Mouse (Mus musculus) midbrain, embryonic 12.5 days (tissue): ENCODE results near the gene Apoc2. TPM values are rescaled to one million over a fixed set of nuclear protein-coding genes. Genes with fewer than 3 reads are reported as not detected.

ENCODE experiments used
- polyA plus RNA-seq: library from polyadenylated mRNA; unstranded; fragments of >200 nt; fragmentation: Nextera tagmentation; extraction: Ambion mirVana; gene quantifications from 2 replicates; pipeline ENCODE4 v1.2.1, GENCODE M21; 2016

Apoc2 gene
- polyA plus RNA-seq, 1 experiment from 2014 or later = not detected

Other genes with a start within 250 kb of the Apoc2 start
- gene Mark4, start 219.1 kb downstream of the Apoc2 start, polyA plus RNA-seq = 16.4 and 20.9 TPM in 2 replicates
- gene Exoc3l2, start 214.6 kb downstream of the Apoc2 start, polyA plus RNA-seq = 0.42 and 0.61 TPM in 2 replicates
- gene Bloc1s3, start 169.6 kb downstream of the Apoc2 start, polyA plus RNA-seq = 4.3 and 5.0 TPM in 2 replicates
- gene Trappc6a, start 169.5 kb downstream of the Apoc2 start, polyA plus RNA-seq = 41.5 and 41.7 TPM in 2 replicates
- 0.06 TPM in 1 of 2 replicates, not detected in the other for gene Nkpd1, start 160.1 kb downstream of the Apoc2 start, polyA plus RNA-seq
- 37.2 and 38.8 TPM in 2 replicates for gene Ppp1r37, start 114.9 kb downstream of the Apoc2 start, polyA plus RNA-seq
- gene Zfp296, start 100.7 kb downstream of the Apoc2 start, polyA plus RNA-seq = 0.14 and 0.27 TPM in 2 replicates
- 129 and 132 TPM in 2 replicates for gene Gemin7, start 100.3 kb downstream of the Apoc2 start, polyA plus RNA-seq
- 71.7 and 74.3 TPM in 2 replicates for gene Clasrp, start 73.5 kb downstream of the Apoc2 start, polyA plus RNA-seq
- gene Relb, start 48.5 kb downstream of the Apoc2 start, polyA plus RNA-seq = 4.2 and 4.9 TPM in 2 replicates
- 103 and 106 TPM in 2 replicates for gene Clptm1, start 12.9 kb downstream of the Apoc2 start, polyA plus RNA-seq
- not detected in 2 replicates for gene Gm44805, start 3.5 kb upstream of the Apoc2 start, polyA plus RNA-seq
- 0.08 TPM in 1 of 2 replicates, not detected in the other for gene Apoc4, start 3.5 kb upstream of the Apoc2 start, polyA plus RNA-seq
- 1.3 and 1.8 TPM in 2 replicates for gene Apoc1, start 14.7 kb upstream of the Apoc2 start, polyA plus RNA-seq
- 203 and 260 TPM in 2 replicates for gene Apoe, start 21.2 kb upstream of the Apoc2 start, polyA plus RNA-seq
- 148 and 152 TPM in 2 replicates for gene Tomm40, start 37.5 kb upstream of the Apoc2 start, polyA plus RNA-seq
- gene Nectin2, start 72.5 kb upstream of the Apoc2 start, polyA plus RNA-seq = 46.7 and 53.3 TPM in 2 replicates
- 10.7 and 14.1 TPM in 2 replicates for gene Bcam, start 93.1 kb upstream of the Apoc2 start, polyA plus RNA-seq
- 0.27 and 0.36 TPM in 2 replicates for gene Cblc, start 118.9 kb upstream of the Apoc2 start, polyA plus RNA-seq
- 0.52 and 0.64 TPM in 2 replicates for gene Bcl3, start 144.8 kb upstream of the Apoc2 start, polyA plus RNA-seq
- gene Gm19345, start 174.1 kb upstream of the Apoc2 start, polyA plus RNA-seq = 0.63 and 1.4 TPM in 2 replicates
- 0.17 TPM in 1 of 2 replicates, not detected in the other for gene Ceacam16, start 183.4 kb upstream of the Apoc2 start, polyA plus RNA-seq
- not detected in 2 replicates for gene Ceacam19, start 210.0 kb upstream of the Apoc2 start, polyA plus RNA-seq
- gene Pvr, start 243.2 kb upstream of the Apoc2 start, polyA plus RNA-seq = 3.4 and 3.7 TPM in 2 replicates